In the genomic region with DNA sequence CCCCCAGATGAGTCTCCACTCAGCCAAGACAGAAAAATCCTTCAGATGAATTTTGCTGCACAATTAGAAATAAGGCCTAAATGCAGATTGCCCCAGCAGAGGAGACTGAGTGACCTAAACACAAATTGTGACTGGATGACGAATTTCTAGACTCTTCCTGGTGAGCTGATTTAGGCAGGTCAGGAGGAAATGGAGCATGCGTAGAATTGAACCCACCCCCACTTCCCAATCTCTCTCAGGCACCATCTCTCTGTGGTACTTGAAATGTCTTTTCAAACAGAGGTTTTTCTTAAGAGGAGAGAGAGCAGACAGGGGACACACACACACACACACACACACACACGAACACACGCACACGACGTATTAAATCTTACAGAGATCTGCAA, we compare ENCODE assay signal across 8 mouse cellular contexts. TPM values are rescaled to one million over a fixed set of nuclear protein-coding genes. Genes with fewer than 3 reads are reported as not detected.
DNase-seq lines count a peak whose midpoint lies in the region; ATAC-seq lines count a peak whose summit lies in the region.
"Had no signal": no experiment of that assay in that cellular context is flagged by ENCODE, and none has a peak within 500 bp of the region (broad histone marks: within the 10 kb centered on the region; RNA-seq: fewer than 3 reads in every experiment).

No protein-coding gene starts in this region.

- H3K9ac ChIP-seq in limb, embryonic 11.5 days (ENCODE audit: low read length): no peak overlapping the region
- no peak overlapping the region for H3K9ac ChIP-seq in forebrain, embryonic 11.5 days (ENCODE audit: low read length)
- no peak overlapping the region for H3K9ac ChIP-seq in intestine, embryonic 16.5 days (ENCODE audit: low read depth, low read length)
- H3K9ac ChIP-seq in stomach, embryonic 15.5 days: no peak overlapping the region

- H3K9me3 ChIP-seq in limb, embryonic 11.5 days (ENCODE audit: control insufficient read depth, low read length): no peaks in the 10 kb centered on the region
- no peaks in the 10 kb centered on the region for H3K9me3 ChIP-seq in limb, embryonic 10.5 days (replicated peaks)
- no peaks in the 10 kb centered on the region for H3K9me3 ChIP-seq in forebrain, embryonic 11.5 days (ENCODE audit: control insufficient read depth, low read length)
- H3K9me3 ChIP-seq in intestine, embryonic 16.5 days (ENCODE audit: control insufficient read depth, low read length): no peaks in the 10 kb centered on the region
- no peaks in the 10 kb centered on the region for H3K9me3 ChIP-seq in stomach, embryonic 15.5 days

- H3K4me3 ChIP-seq in limb, embryonic 11.5 days (ENCODE audit: low read depth, low read length): no peak overlapping the region
- no peak overlapping the region for H3K4me3 ChIP-seq in limb, embryonic 10.5 days
- no peak overlapping the region for H3K4me3 ChIP-seq in forebrain, embryonic 11.5 days (ENCODE audit: low read depth, low read length)
- no peak overlapping the region for H3K4me3 ChIP-seq in intestine, embryonic 16.5 days (ENCODE audit: low read length)
- H3K4me3 ChIP-seq in stomach, embryonic 15.5 days (replicated peaks): no peak overlapping the region

- WGBS in limb, embryonic 11.5 days: 76% methylated on average over 6 of the region's 6 CpGs
- 76% methylated on average over 6 of the region's 6 CpGs for WGBS in limb, embryonic 10.5 days
- WGBS in forebrain, embryonic 11.5 days: 73% methylated on average over 6 of the region's 6 CpGs
- 50% methylated on average over 6 of the region's 6 CpGs for WGBS in intestine, embryonic 16.5 days
- 53% methylated on average over 6 of the region's 6 CpGs for WGBS in stomach, embryonic 15.5 days

- peak overlapping the region; percentile 36; the same call in 1 of the 2 replicates for H3K27ac ChIP-seq in limb, embryonic 11.5 days (replicated peaks; ENCODE audit: low read depth, low read length)
- H3K27ac ChIP-seq in limb, embryonic 10.5 days: no peak overlapping the region; the same call in 1 of the 2 replicates
- H3K27ac ChIP-seq in forebrain, embryonic 11.5 days (ENCODE audit: low read depth, low read length): peak overlapping the region; percentile 64; the same call in 1 of the 2 replicates
- H3K27ac ChIP-seq in intestine, embryonic 16.5 days (ENCODE audit: low read length): peak overlapping the region; percentile 24; the same call in 1 of the 2 replicates
- H3K27ac ChIP-seq in stomach, embryonic 15.5 days: peak overlapping the region; percentile 23; the same call in 1 of the 2 replicates

- no peaks in the 10 kb centered on the region for H3K27me3 ChIP-seq in limb, embryonic 11.5 days (ENCODE audit: control insufficient read depth, insufficient read depth, low read length)
- H3K27me3 ChIP-seq in limb, embryonic 10.5 days (ENCODE audit: low read depth, poor library complexity, severe bottlenecking): no peaks in the 10 kb centered on the region
- no peaks in the 10 kb centered on the region; the same call in 1 of the 2 replicates for H3K27me3 ChIP-seq in forebrain, embryonic 11.5 days (ENCODE audit: control insufficient read depth, insufficient read depth, low read length)
- H3K27me3 ChIP-seq in intestine, embryonic 16.5 days (replicated peaks; ENCODE audit: control insufficient read depth, insufficient read depth, low read length): no peaks in the 10 kb centered on the region
- no peaks in the 10 kb centered on the region for H3K27me3 ChIP-seq in stomach, embryonic 15.5 days (replicated peaks)
- H3K27me3 ChIP-seq: Patski had no signal

- no peaks in the 10 kb centered on the region for H3K36me3 ChIP-seq in limb, embryonic 11.5 days (ENCODE audit: control insufficient read depth, insufficient read depth, low read length)
- H3K36me3 ChIP-seq in limb, embryonic 10.5 days: no peaks in the 10 kb centered on the region
- no peaks in the 10 kb centered on the region for H3K36me3 ChIP-seq in forebrain, embryonic 11.5 days (ENCODE audit: control insufficient read depth, insufficient read depth, low read length)
- H3K36me3 ChIP-seq in intestine, embryonic 16.5 days (ENCODE audit: control insufficient read depth, insufficient read depth, low read length): no peaks in the 10 kb centered on the region
- no peaks in the 10 kb centered on the region for H3K36me3 ChIP-seq in stomach, embryonic 15.5 days

- H3K4me1 ChIP-seq in limb, embryonic 11.5 days (ENCODE audit: control insufficient read depth, insufficient read depth, low read length): peaks cover 9% of the 10 kb centered on the region
- H3K4me1 ChIP-seq in limb, embryonic 10.5 days: peaks cover 18% of the 10 kb centered on the region
- peaks cover 22% of the 10 kb centered on the region for H3K4me1 ChIP-seq in forebrain, embryonic 11.5 days (replicated peaks; ENCODE audit: control insufficient read depth, insufficient read depth, low read length)
- peaks cover 8% of the 10 kb centered on the region for H3K4me1 ChIP-seq in intestine, embryonic 16.5 days (ENCODE audit: control insufficient read depth, insufficient read depth, low read length)
- peaks cover 17% of the 10 kb centered on the region for H3K4me1 ChIP-seq in stomach, embryonic 15.5 days

- no peak for DNase-seq in limb, embryonic 11.5 days (ENCODE audit: low spot score)
- DNase-seq in limb, embryonic 10.5 days (ENCODE audit: low spot score): no peak
- DNase-seq in forebrain, embryonic 11.5 days (ENCODE audit: low spot score): no peak
- no peak for DNase-seq in ovary, adult 18-20 months (ENCODE audit: low spot score)
- DNase-seq in adrenal gland, postnatal 36 days: no peak

- H3K4me2 ChIP-seq in limb, embryonic 11.5 days (ENCODE audit: low read depth, severe bottlenecking): no peak overlapping the region
- H3K4me2 ChIP-seq in forebrain, embryonic 11.5 days (ENCODE audit: low read depth, low read length, severe bottlenecking): no peak overlapping the region
- H3K4me2 ChIP-seq in intestine, embryonic 16.5 days (ENCODE audit: low read depth, low read length): no peak overlapping the region
- 0 out of 2 replicates have a peak overlapping the region, but pooled peaks have one; percentile 43 for H3K4me2 ChIP-seq in stomach, embryonic 15.5 days

- ATAC-seq in limb, embryonic 11.5 days (ENCODE audit: insufficient number of reproducible peaks, low FRiP score, low TSS enrichment, low read depth): no peak
- no peak for ATAC-seq in forebrain, embryonic 11.5 days (replicated peaks; ENCODE audit: low FRiP score)
- no peak for ATAC-seq in intestine, embryonic 16.5 days
- ATAC-seq in stomach, embryonic 15.5 days (ENCODE audit: insufficient read depth, low FRiP score, low read depth): no peak

RNA-seq across cellular contexts. Expression of gene Wdr95, which starts 4.6 kb away (rescaled TPM):
- polyA plus RNA-seq in limb, embryonic 11.5 days (2014; fragmentation: Nextera tagmentation; extraction: Ambion mirVana): not detected in 2 replicates
- not detected in 2 replicates for polyA plus RNA-seq in limb, embryonic 10.5 days (2016; fragmentation: Nextera tagmentation; extraction: Ambion mirVana)
- polyA plus RNA-seq in forebrain, embryonic 11.5 days (2014; fragmentation: Nextera tagmentation; extraction: Ambion mirVana): 0.24 and 0.73 TPM in 2 replicates
- polyA plus RNA-seq in intestine, embryonic 16.5 days (2015; fragmentation: Nextera tagmentation; extraction: Ambion mirVana): not detected in 2 replicates
- 0.13 and 0.17 TPM in 2 replicates for polyA plus RNA-seq in stomach, embryonic 15.5 days (2015; fragmentation: Nextera tagmentation; extraction: Ambion mirVana)
- total RNA-seq in adrenal gland, postnatal 36 days (2021): not detected
